Mouse (Mus musculus) testis, adult 2 months (tissue): ENCODE results near the gene Trp63. TPM values are rescaled to one million over a fixed set of nuclear protein-coding genes. Genes with fewer than 3 reads are reported as not detected.
"Not testable (repeated sequence)": the region's sequence is repeated elsewhere in the genome, so short reads cannot be mapped to it uniquely, and the experiment has no call there.

Experiments used
- H3K27ac ChIP-seq: fragments of 200-500 bp; 2 replicates; pipeline ENCODE4 v1.5.1; 2012; ENCODE audit warnings: low read depth, low read length; ENCODE audit not compliant: control insufficient read depth, insufficient read depth
- H3K27me3 ChIP-seq: fragments of 200-500 bp; 2 replicates; pipeline ENCODE4 v1.6.1; 2012; ENCODE audit warnings: mild to moderate bottlenecking, low read length, moderate library complexity; ENCODE audit not compliant: control insufficient read depth, insufficient read depth
- H3K36me3 ChIP-seq: fragments of 200-500 bp; 2 replicates; pipeline ENCODE4 v1.6.1; 2012; ENCODE audit warnings: mild to moderate bottlenecking, low read length; ENCODE audit not compliant: control insufficient read depth, insufficient read depth
- H3K4me1 ChIP-seq: fragments of 200-500 bp; 2 replicates; pipeline ENCODE4 v1.6.1; 2012; ENCODE audit warnings: low read length; ENCODE audit not compliant: control insufficient read depth, insufficient read depth
- H3K4me3 ChIP-seq: fragments of 200-500 bp; 2 replicates; pipeline ENCODE4 v1.5.1; 2012; ENCODE audit warnings: low read depth, mild to moderate bottlenecking, low read length, moderate library complexity, mixed read lengths; ENCODE audit not compliant: control insufficient read depth
- CTCF ChIP-seq: fragments of 200-500 bp; IDR thresholded peaks from 2 replicates; pipeline ENCODE4 v1.5.1; 2012; ENCODE audit warnings: low read depth, mild to moderate bottlenecking, inconsistent platforms, low read length, moderate library complexity; ENCODE audit not compliant: control insufficient read depth, insufficient read depth, insufficient replicate concordance
- POLR2A ChIP-seq: fragments of 200-500 bp; IDR thresholded peaks from 2 replicates; pipeline ENCODE4 v1.6.1; 2012; ENCODE audit warnings: low read depth, mild to moderate bottlenecking, inconsistent platforms, low read length, moderate library complexity; ENCODE audit not compliant: control insufficient read depth
- polyA plus RNA-seq: library from polyadenylated mRNA; depleted of rRNA; stranded (reverse); fragments of >200 nt; gene quantifications from 2 replicates; pipeline ENCODE4 v1.2.3, GENCODE M21; 2012; rRNA removed

Trp63 gene
- 0.78 and 1.3 TPM in 2 replicates for polyA plus RNA-seq

DNA sequence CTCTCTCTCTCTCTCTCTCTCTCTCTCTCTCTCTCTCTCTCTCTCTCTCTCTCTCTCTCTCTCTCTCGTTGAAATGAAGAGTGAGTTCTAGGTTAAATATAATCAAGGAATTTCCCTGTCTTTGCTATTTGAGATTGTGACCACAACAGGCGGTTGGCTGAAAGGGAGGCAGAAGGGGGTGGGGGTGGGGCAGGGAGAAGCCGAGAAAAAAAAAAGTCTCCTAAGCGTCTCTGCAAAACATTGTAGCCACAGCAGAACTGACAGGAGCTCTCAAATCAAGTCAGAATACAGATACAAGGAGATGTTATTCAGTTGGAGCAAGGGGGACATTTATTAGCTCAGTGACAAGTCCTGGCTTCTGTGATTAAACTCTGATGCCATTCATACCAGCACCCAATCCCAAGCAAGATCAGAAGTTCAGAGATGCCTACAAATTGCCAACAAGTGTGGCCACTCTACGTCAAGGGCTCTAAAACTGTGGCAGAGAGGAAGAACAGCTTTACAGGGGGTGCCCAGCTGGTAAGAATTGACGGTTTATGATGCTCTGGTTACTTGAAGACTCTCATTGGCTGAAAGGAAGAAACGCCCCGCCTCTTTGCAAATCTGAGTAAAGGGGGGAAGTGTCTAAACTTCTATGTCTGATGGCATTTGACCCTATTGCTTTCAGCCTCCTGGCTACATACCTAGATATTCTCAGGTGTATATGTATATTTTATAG lies at the start of gene Trp63:
TSS of gene Trp63 (plus strand) at position 233 of the 718 bp plus-strand sequence.
- H3K4me1 ChIP-seq, result peaks cover 2% of the 10 kb centered on the region; the same call in 1 of the 2 replicates
- peak within 1 kb of the TSS; percentile 54; the same call in 1 of the 2 replicates for H3K4me3 ChIP-seq
- no peaks in the 10 kb centered on the region for H3K36me3 ChIP-seq
- H3K27ac ChIP-seq, result peak within 1 kb of the TSS; percentile 73
- TF ChIP-seq POLR2A (no peak), CTCF (no peak)
- no peaks in the 10 kb centered on the region for H3K27me3 ChIP-seq

GRCm38 (mm10) chr16:25644716-25645115 lies 38.8 kb upstream of the Trp63 start:
- H3K4me1 ChIP-seq, H3K36me3 ChIP-seq, H3K27ac ChIP-seq, H3K4me3 ChIP-seq, H3K27me3 ChIP-seq: not testable (repeated sequence)

GRCm38 (mm10) chr16:25660510-25661235 lies 22.9 kb upstream of the Trp63 start:
- Histone ChIP-seq H3K36me3 (no peaks in the 10 kb centered on the region), H3K4me1 (no peaks in the 10 kb centered on the region), H3K27me3 (no peaks in the 10 kb centered on the region), H3K4me3 (no peak overlapping the region), H3K27ac (no peak overlapping the region)
- TF ChIP-seq POLR2A (no peak), CTCF (no peak)

DNA sequence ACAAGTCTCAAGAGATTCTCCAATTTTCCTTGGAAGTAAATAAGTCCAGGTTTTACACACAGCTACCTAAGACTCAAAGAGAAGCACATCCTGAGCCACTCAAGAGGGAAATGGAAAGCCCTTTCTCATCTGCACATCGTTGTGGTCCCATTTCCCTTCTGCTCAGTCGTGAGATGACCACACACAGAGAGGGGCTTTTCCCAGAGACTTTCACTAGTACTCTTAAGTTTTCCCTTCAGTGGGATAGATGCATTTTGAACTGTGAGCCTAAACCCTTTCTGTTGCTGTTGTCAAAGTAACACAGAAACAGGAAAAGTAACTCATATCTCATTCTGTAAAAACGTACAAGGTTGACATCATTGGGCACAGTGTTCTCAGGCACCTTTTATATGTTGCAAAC lies 20.4 kb upstream of the Trp63 start:
- TF ChIP-seq CTCF (no peak), POLR2A (no peak)
- H3K27ac ChIP-seq, result no peak overlapping the region

GRCm38 (mm10) chr16:25673861-25674440 lies 9.6 kb upstream of the Trp63 start:
- Histone ChIP-seq H3K27ac (no peak overlapping the region), H3K4me3 (no peak overlapping the region), H3K36me3 (no peaks in the 10 kb centered on the region), H3K27me3 (no peaks in the 10 kb centered on the region), H3K4me1 (no peaks in the 10 kb centered on the region)
- no peak for TF ChIP-seq POLR2A

More for the DNA sequence above, 20.4 kb upstream of the Trp63 start:
- Histone ChIP-seq H3K4me3 (no peak overlapping the region), H3K27me3 (no peaks in the 10 kb centered on the region), H3K4me1 (no peaks in the 10 kb centered on the region), H3K36me3 (no peaks in the 10 kb centered on the region)

DNA sequence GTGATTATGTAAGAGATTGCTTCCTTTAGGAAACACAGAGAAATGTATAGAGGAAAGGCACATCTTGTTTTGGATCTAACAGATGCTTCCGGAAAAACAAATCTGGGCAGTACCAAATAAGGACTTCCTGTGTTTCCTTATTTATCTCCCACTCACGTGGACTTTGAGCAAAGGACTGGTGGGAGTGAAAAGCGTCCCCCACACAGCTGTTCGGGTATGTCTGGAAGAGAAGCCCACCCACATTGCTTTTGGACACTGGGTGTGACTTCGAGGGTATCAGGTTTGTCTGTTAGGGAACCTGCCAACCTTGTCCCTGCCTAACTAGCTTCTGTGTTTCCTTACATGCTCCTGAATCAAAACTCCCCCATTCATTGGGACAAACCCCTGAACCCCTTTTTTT lies 3.2 kb upstream of the Trp63 start:
- Histone ChIP-seq H3K27ac (no peak overlapping the region), H3K27me3 (no peaks in the 10 kb centered on the region), H3K36me3 (no peaks in the 10 kb centered on the region), H3K4me1 (no peaks in the 10 kb centered on the region), H3K4me3 (no peak overlapping the region)
- TF ChIP-seq CTCF (no peak), POLR2A (no peak)

GRCm38 (mm10) chr16:25682533-25682932 lies 1.0 kb upstream of the Trp63 start:
- no peak for TF ChIP-seq POLR2A
- no peak for TF ChIP-seq CTCF

More at GRCm38 (mm10) chr16:25682533-25682932, 1.0 kb upstream of the Trp63 start:
- no peaks in the 10 kb centered on the region for H3K36me3 ChIP-seq
- H3K4me3 ChIP-seq, result no peak overlapping the region
- H3K27me3 ChIP-seq, result no peaks in the 10 kb centered on the region
- no peaks in the 10 kb centered on the region for H3K4me1 ChIP-seq
- no peak overlapping the region for H3K27ac ChIP-seq
